Mouse (Mus musculus): ENCODE measurements around the gene C87436. TPM values are rescaled to one million over a fixed set of nuclear protein-coding genes. Genes with fewer than 3 reads are reported as not detected.

The C87436 gene
- polyA plus RNA-seq, 1 experiment from 2014 or later = 21.4 TPM

- ATAC-seq (replicated peaks; ENCODE audit: low FRiP score, low TSS enrichment, low read depth) (no peak; the same call in 1 of the 2 replicates), DNase-seq (ENCODE audit: low spot score) (no peak)
- Histone ChIP-seq H3K27ac (ENCODE audit: low read depth) (peak overlapping the region; percentile 84), H3K9ac (ENCODE audit: low read length) (peak overlapping the region; percentile 81), H3K36me3 (ENCODE audit: control insufficient read depth, insufficient read depth, low read length) (peaks cover 13% of the 10 kb centered on the region), H3K4me1 (replicated peaks; ENCODE audit: control insufficient read depth, insufficient read depth, low read length) (peaks cover 20% of the 10 kb centered on the region), H3K4me2 (ENCODE audit: low read length) (peak overlapping the region; percentile 89), H3K27me3 (replicated peaks; ENCODE audit: control insufficient read depth, insufficient read depth, low read length) (no peaks in the 10 kb centered on the region), H3K4me3 (ENCODE audit: low read depth, low read length) (peak overlapping the region; percentile 87), H3K9me3 (ENCODE audit: control insufficient read depth, low read length) (no peaks in the 10 kb centered on the region)
- WGBS = 5% methylated on average over 14 of the region's 14 CpGs
These were observed 40.8 kb upstream of the C87436 start for GRCm38 (mm10) chr6:86397257-86397980.

- H3K27ac ChIP-seq (ENCODE audit: low read depth) = no peak overlapping the region
- 71% methylated on average over 2 of the region's 2 CpGs for WGBS
- DNase-seq (ENCODE audit: low spot score) = no peak
These were observed 39.2 kb upstream of the C87436 start for GRCm38 (mm10) chr6:86398986-86399385.

GRCm38 (mm10) chr6:86399995-86400394 is 38.2 kb upstream of the C87436 start:
- Histone ChIP-seq H3K27ac (ENCODE audit: low read depth) (no peak overlapping the region), H3K4me1 (replicated peaks; ENCODE audit: control insufficient read depth, insufficient read depth, low read length) (peaks cover 17% of the 10 kb centered on the region), H3K36me3 (ENCODE audit: control insufficient read depth, insufficient read depth, low read length) (no peaks in the 10 kb centered on the region), H3K9me3 (ENCODE audit: control insufficient read depth, low read length) (no peaks in the 10 kb centered on the region), H3K27me3 (replicated peaks; ENCODE audit: control insufficient read depth, insufficient read depth, low read length) (no peaks in the 10 kb centered on the region), H3K9ac (ENCODE audit: low read length) (no peak overlapping the region), H3K4me2 (ENCODE audit: low read length) (no peak overlapping the region), H3K4me3 (ENCODE audit: low read depth, low read length) (no peak overlapping the region)
- ATAC-seq (replicated peaks; ENCODE audit: low FRiP score, low TSS enrichment, low read depth) = no peak
- WGBS = 74% methylated on average over 2 of the region's 2 CpGs
- no peak for DNase-seq (ENCODE audit: low spot score)

More at GRCm38 (mm10) chr6:86398986-86399385, 39.2 kb upstream of the C87436 start:
- Histone ChIP-seq H3K27me3 (replicated peaks; ENCODE audit: control insufficient read depth, insufficient read depth, low read length) (no peaks in the 10 kb centered on the region), H3K4me3 (ENCODE audit: low read depth, low read length) (no peak overlapping the region), H3K9me3 (ENCODE audit: control insufficient read depth, low read length) (no peaks in the 10 kb centered on the region), H3K4me2 (ENCODE audit: low read length) (no peak overlapping the region), H3K9ac (ENCODE audit: low read length) (no peak overlapping the region), H3K4me1 (replicated peaks; ENCODE audit: control insufficient read depth, insufficient read depth, low read length) (peaks cover 20% of the 10 kb centered on the region), H3K36me3 (ENCODE audit: control insufficient read depth, insufficient read depth, low read length) (peaks cover 5% of the 10 kb centered on the region)
- no peak for ATAC-seq (replicated peaks; ENCODE audit: low FRiP score, low TSS enrichment, low read depth)

- 4% methylated on average over 9 of the region's 9 CpGs for WGBS
- Histone ChIP-seq H3K9me3 (ENCODE audit: control insufficient read depth, low read length) (no peaks in the 10 kb centered on the region), H3K4me1 (replicated peaks; ENCODE audit: control insufficient read depth, insufficient read depth, low read length) (peaks cover 9% of the 10 kb centered on the region), H3K36me3 (ENCODE audit: control insufficient read depth, insufficient read depth, low read length) (no peaks in the 10 kb centered on the region), H3K4me3 (ENCODE audit: low read depth, low read length) (peak overlapping the region; percentile 21), H3K27me3 (replicated peaks; ENCODE audit: control insufficient read depth, insufficient read depth, low read length) (no peaks in the 10 kb centered on the region), H3K4me2 (ENCODE audit: low read length) (peak overlapping the region; percentile 44), H3K9ac (ENCODE audit: low read length) (no peak overlapping the region), H3K27ac (ENCODE audit: low read depth) (no peak overlapping the region)
- 0 out of 2 replicates have a peak, but pooled peaks have one; percentile 29 for ATAC-seq (replicated peaks; ENCODE audit: low FRiP score, low TSS enrichment, low read depth)
- DNase-seq (ENCODE audit: low spot score) = peak; percentile 82
These were observed 37.2 kb upstream of the C87436 start for GRCm38 (mm10) chr6:86400972-86401371.

GRCm38 (mm10) chr6:86402681-86403607 is 35.2 kb upstream of the C87436 start:
- no peak for DNase-seq (ENCODE audit: low spot score)
- no peaks in the 10 kb centered on the region for H3K9me3 ChIP-seq (ENCODE audit: control insufficient read depth, low read length)
- H3K4me2 ChIP-seq (ENCODE audit: low read length) = peak overlapping the region; percentile 60
- H3K4me1 ChIP-seq (replicated peaks; ENCODE audit: control insufficient read depth, insufficient read depth, low read length) = peaks cover 12% of the 10 kb centered on the region
- no peak for ATAC-seq (replicated peaks; ENCODE audit: low FRiP score, low TSS enrichment, low read depth)
- peak overlapping the region; percentile 92 for H3K4me3 ChIP-seq (ENCODE audit: low read depth, low read length)
- no peaks in the 10 kb centered on the region for H3K27me3 ChIP-seq (replicated peaks; ENCODE audit: control insufficient read depth, insufficient read depth, low read length)
- H3K27ac ChIP-seq (ENCODE audit: low read depth) = no peak overlapping the region
- H3K36me3 ChIP-seq (ENCODE audit: control insufficient read depth, insufficient read depth, low read length) = peaks cover 14% of the 10 kb centered on the region
- WGBS = 34% methylated on average over 12 of the region's 12 CpGs
- peak overlapping the region; percentile 49 for H3K9ac ChIP-seq (ENCODE audit: low read length)

- H3K27ac ChIP-seq (ENCODE audit: low read depth) = peak overlapping the region; percentile 100; the same call in 1 of the 2 replicates
- H3K4me1 ChIP-seq (replicated peaks; ENCODE audit: control insufficient read depth, insufficient read depth, low read length) = peaks cover 12% of the 10 kb centered on the region
- under 1% methylated on average over 15 of the region's 15 CpGs for WGBS
- peak overlapping the region; percentile 92 for H3K4me3 ChIP-seq (ENCODE audit: low read depth, low read length)
- peak overlapping the region; percentile 99 for H3K9ac ChIP-seq (ENCODE audit: low read length)
- H3K4me2 ChIP-seq (ENCODE audit: low read length) = peak overlapping the region; percentile 60
- H3K27me3 ChIP-seq (replicated peaks; ENCODE audit: control insufficient read depth, insufficient read depth, low read length) = no peaks in the 10 kb centered on the region
- DNase-seq (ENCODE audit: low spot score) = peak; percentile 98
- peak; percentile 81 for ATAC-seq (replicated peaks; ENCODE audit: low FRiP score, low TSS enrichment, low read depth)
- no peaks in the 10 kb centered on the region for H3K9me3 ChIP-seq (ENCODE audit: control insufficient read depth, low read length)
- H3K36me3 ChIP-seq (ENCODE audit: control insufficient read depth, insufficient read depth, low read length) = peaks cover 18% of the 10 kb centered on the region
These were observed 34.5 kb upstream of the C87436 start for GRCm38 (mm10) chr6:86403728-86404099.

- WGBS = under 1% methylated on average over 61 of the region's 62 CpGs
- Histone ChIP-seq H3K27ac (ENCODE audit: low read depth) (peak within 1 kb of the TSS; percentile 100), H3K4me3 (ENCODE audit: low read depth, low read length) (peak within 1 kb of the TSS; percentile 92), H3K36me3 (ENCODE audit: control insufficient read depth, insufficient read depth, low read length) (peaks cover 23% of the 10 kb centered on the region), H3K27me3 (replicated peaks; ENCODE audit: control insufficient read depth, insufficient read depth, low read length) (no peaks in the 10 kb centered on the region), H3K4me1 (replicated peaks; ENCODE audit: control insufficient read depth, insufficient read depth, low read length) (peaks cover 12% of the 10 kb centered on the region), H3K9me3 (ENCODE audit: control insufficient read depth, low read length) (no peaks in the 10 kb centered on the region), H3K4me2 (ENCODE audit: low read length) (peak within 1 kb of the TSS; percentile 61), H3K9ac (ENCODE audit: low read length) (peak within 1 kb of the TSS; percentile 99)
- ATAC-seq (replicated peaks; ENCODE audit: low FRiP score, low TSS enrichment, low read depth) (peak; percentile 96), DNase-seq (ENCODE audit: low spot score) (peak; percentile 97)
These were observed 33.9 kb upstream of the C87436 start, which contains the start of gene Tia1 for GRCm38 (mm10) chr6:86404100-86404861. Gene Tia1, plus strand, starts transcription at chr6:86404219.

GRCm38 (mm10) chr6:86404996-86405395 is 33.2 kb upstream of the C87436 start:
- H3K4me1 ChIP-seq (replicated peaks; ENCODE audit: control insufficient read depth, insufficient read depth, low read length) = peaks cover 12% of the 10 kb centered on the region
- no peaks in the 10 kb centered on the region for H3K9me3 ChIP-seq (ENCODE audit: control insufficient read depth, low read length)
- peaks cover 28% of the 10 kb centered on the region for H3K36me3 ChIP-seq (ENCODE audit: control insufficient read depth, insufficient read depth, low read length)
- peak overlapping the region; percentile 100 for H3K27ac ChIP-seq (ENCODE audit: low read depth)
- peak overlapping the region; percentile 92 for H3K4me3 ChIP-seq (ENCODE audit: low read depth, low read length)
- WGBS = under 1% methylated on average over 11 of the region's 11 CpGs
- DNase-seq (ENCODE audit: low spot score) (no peak), ATAC-seq (replicated peaks; ENCODE audit: low FRiP score, low TSS enrichment, low read depth) (no peak)
- H3K4me2 ChIP-seq (ENCODE audit: low read length) = peak overlapping the region; percentile 61
- H3K27me3 ChIP-seq (replicated peaks; ENCODE audit: control insufficient read depth, insufficient read depth, low read length) = no peaks in the 10 kb centered on the region
- peak overlapping the region; percentile 99 for H3K9ac ChIP-seq (ENCODE audit: low read length)
